Mouse (Mus musculus) small intestine, adult 2 months (tissue): ENCODE measurements around the gene Hmbs.

Experiments used
- CTCF ChIP-seq: fragments of 200-500 bp; IDR thresholded peaks from 2 replicates; pipeline ENCODE4 v1.5.1; 2012; ENCODE audit warnings: low read depth, mild to moderate bottlenecking, control low read depth, inconsistent platforms, low read length, moderate library complexity, mixed read lengths; ENCODE audit not compliant: insufficient replicate concordance, insufficient read length; ENCODE audit errors: extremely low read depth
- POLR2A ChIP-seq: fragments of 200-500 bp; IDR thresholded peaks from 2 replicates; pipeline ENCODE4 v1.6.1; 2012; ENCODE audit warnings: low read depth, mild to moderate bottlenecking, control low read depth, inconsistent platforms, low read length, moderate library complexity

DNA sequence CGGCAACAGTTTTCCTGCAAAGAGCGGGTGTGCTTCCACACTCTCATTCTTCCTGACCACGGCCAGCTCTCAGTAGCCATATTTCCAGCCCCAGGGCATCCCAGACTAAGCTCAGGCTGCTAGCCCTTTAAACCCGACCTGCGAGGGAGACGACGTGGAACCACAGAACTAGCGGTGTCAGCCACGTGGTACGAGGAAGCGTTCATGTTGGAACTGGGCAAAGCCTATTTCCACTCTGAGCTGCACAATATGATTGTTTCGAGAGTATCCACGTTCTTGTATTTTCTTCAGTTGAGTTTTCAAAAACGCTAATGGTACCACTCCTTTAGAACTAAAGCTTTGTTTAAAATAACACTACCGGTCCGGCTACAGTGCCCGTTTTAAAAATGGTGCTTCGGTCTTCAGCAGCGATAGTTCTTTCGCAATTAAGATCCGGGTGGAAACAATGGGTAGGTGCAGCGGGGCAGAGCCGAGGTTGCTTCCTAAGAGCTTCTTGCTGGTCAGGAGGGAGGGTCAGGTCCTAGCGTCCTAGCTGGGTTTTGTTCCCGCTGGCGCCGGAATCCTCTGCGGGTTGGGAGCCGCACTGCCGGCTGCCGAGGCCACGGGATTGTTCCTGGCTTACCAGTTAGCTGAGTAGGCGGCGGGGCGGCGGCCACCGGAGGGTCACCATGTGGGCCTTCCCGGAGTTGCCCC, 17.5 kb downstream of the Hmbs start:
- TF ChIP-seq CTCF (no peak), POLR2A (peak; percentile 49; the same call in 1 of the 2 replicates)
